Mouse (Mus musculus): ENCODE results near the gene Dbx2.
A peak's percentile ranks its signal among the peaks of the same experiment; 100 is the strongest.

Gene Dbx2

GRCm38 (mm10) chr15:95655860-95656259 is at the start of gene Dbx2:
TSS of gene Dbx2 (minus strand) at chr15:95655960.
- DNase-seq: no peak

GRCm38 (mm10) chr15:95702206-95702605 is 46.4 kb upstream of the Dbx2 start:
- DNase-seq: peak; percentile 81

- no peak for DNase-seq
Measured at GRCm38 (mm10) chr15:95701573-95701972, 45.8 kb upstream of the Dbx2 start.

- no peak for DNase-seq
Measured at GRCm38 (mm10) chr15:95699371-95699770, 43.6 kb upstream of the Dbx2 start.

GRCm38 (mm10) chr15:95693759-95694158 is 38.0 kb upstream of the Dbx2 start:
- no peak for DNase-seq

GRCm38 (mm10) chr15:95691594-95691993 is 35.8 kb upstream of the Dbx2 start:
- DNase-seq: peak; percentile 14

- DNase-seq: peak; percentile 42
Measured at GRCm38 (mm10) chr15:95691129-95691528, 35.4 kb upstream of the Dbx2 start.

GRCm38 (mm10) chr15:95682620-95683019 is 26.9 kb upstream of the Dbx2 start:
- DNase-seq: no peak

GRCm38 (mm10) chr15:95675645-95676044 is 19.9 kb upstream of the Dbx2 start:
- DNase-seq: no peak

GRCm38 (mm10) chr15:95675176-95675575 is 19.4 kb upstream of the Dbx2 start:
- no peak for DNase-seq

- DNase-seq: no peak
Measured at GRCm38 (mm10) chr15:95667209-95667608, 11.4 kb upstream of the Dbx2 start.

GRCm38 (mm10) chr15:95665002-95665401 is 9.2 kb upstream of the Dbx2 start:
- no peak for DNase-seq

- no peak for DNase-seq
Measured at GRCm38 (mm10) chr15:95661718-95662117, 6.0 kb upstream of the Dbx2 start.

GRCm38 (mm10) chr15:95660368-95660767 is 4.6 kb upstream of the Dbx2 start:
- no peak for DNase-seq

GRCm38 (mm10) chr15:95654211-95654897 is 1.4 kb downstream of the Dbx2 start:
- DNase-seq: peak; percentile 43

GRCm38 (mm10) chr15:95653812-95654210 is 1.9 kb downstream of the Dbx2 start:
- DNase-seq: no peak

GRCm38 (mm10) chr15:95652898-95653707 is 2.7 kb downstream of the Dbx2 start:
- peak; percentile 34 for DNase-seq

GRCm38 (mm10) chr15:95651824-95652223 is 3.9 kb downstream of the Dbx2 start:
- no peak for DNase-seq

- DNase-seq: peak; percentile 39
Measured at GRCm38 (mm10) chr15:95643505-95644029, 12.2 kb downstream of the Dbx2 start.

- peak; percentile 59 for DNase-seq
Measured at GRCm38 (mm10) chr15:95640347-95640746, 15.4 kb downstream of the Dbx2 start.

- no peak for DNase-seq
Measured at GRCm38 (mm10) chr15:95639829-95640134, 16.0 kb downstream of the Dbx2 start.

GRCm38 (mm10) chr15:95639115-95639828 is 16.5 kb downstream of the Dbx2 start:
- DNase-seq: peak; percentile 27

GRCm38 (mm10) chr15:95624396-95624795 is 31.4 kb downstream of the Dbx2 start:
- DNase-seq: no peak

- DNase-seq: no peak
Measured at GRCm38 (mm10) chr15:95622797-95623196, 33.0 kb downstream of the Dbx2 start.
